Mouse (Mus musculus) layer of hippocampus, adult 18-20 months (tissue): Measurements from ENCODE around the gene Gm44790. TPM values are rescaled to one million over a fixed set of nuclear protein-coding genes. Genes with fewer than 3 reads are reported as not detected.

Experiments used
- total RNA-seq, 2 experiments: library from RNA; stranded (reverse); gene quantifications; 2 replicates each; pipeline ENCODE4 v1.2.3; 2021

The Gm44790 gene
- total RNA-seq, 2 experiments from 2014 or later, result 0.84 to 2.8 TPM

Other genes with a start within 250 kb of the Gm44790 start
- gene Tgfa, start 231.4 kb upstream of the Gm44790 start, total RNA-seq, result 10 to 100 TPM; 25.3 to 25.4 TPM
- 10 to 100 TPM; 29.2 to 31.6 TPM for gene Fam136a, start 61.0 kb upstream of the Gm44790 start, total RNA-seq
- gene Snrpg, start 55.4 kb upstream of the Gm44790 start, total RNA-seq, result 10 to 100 TPM; 55.5 to 74.0 TPM
- gene Pcyox1, start 29.5 kb upstream of the Gm44790 start, total RNA-seq, result 100 to 1,000 TPM; 111 to 113 TPM
- gene Tia1, start 22.4 kb upstream of the Gm44790 start, total RNA-seq, result 100 to 1,000 TPM; 114 to 120 TPM
- 10 to 100 TPM; 17.5 to 17.8 TPM for gene C87436, start 11.7 kb downstream of the Gm44790 start, total RNA-seq
- gene Pcbp1, start 99.7 kb downstream of the Gm44790 start, total RNA-seq, result 100 to 1,000 TPM; 197 to 204 TPM
- 1 to 10 TPM; 1.2 to 1.8 TPM for gene Asprv1, start 201.5 kb downstream of the Gm44790 start, total RNA-seq
- gene Mxd1, start 242.5 kb downstream of the Gm44790 start, total RNA-seq, result 10 to 100 TPM; 18.6 to 19.0 TPM